Mouse (Mus musculus) urinary bladder, postnatal 25 days (tissue): ENCODE data around the gene Cd2bp2.

Experiments
- DNase-seq: peaks from one replicate; pipeline ENCODE4 v3.0.0; 2022; ENCODE audit warnings: low spot score

The Cd2bp2 gene

GRCm38 (mm10) chr7:127217901-127218642 is 22.2 kb upstream of the Cd2bp2 start:
- no peak for DNase-seq

GRCm38 (mm10) chr7:127217475-127217874 is 21.6 kb upstream of the Cd2bp2 start:
- no peak for DNase-seq

GRCm38 (mm10) chr7:127216307-127216706 is 20.5 kb upstream of the Cd2bp2 start:
- no peak for DNase-seq

- peak; percentile 48 for DNase-seq
Observed at GRCm38 (mm10) chr7:127214981-127215871, 19.4 kb upstream of the Cd2bp2 start.

GRCm38 (mm10) chr7:127214521-127214920 is 18.7 kb upstream of the Cd2bp2 start:
- no peak for DNase-seq

- DNase-seq = no peak
Observed at GRCm38 (mm10) chr7:127213930-127214329, 18.1 kb upstream of the Cd2bp2 start.

- DNase-seq = no peak
Observed at GRCm38 (mm10) chr7:127213485-127213884, 17.6 kb upstream of the Cd2bp2 start.

- DNase-seq = no peak
Observed at GRCm38 (mm10) chr7:127212432-127213250, 16.8 kb upstream of the Cd2bp2 start.

- DNase-seq = no peak
Observed at GRCm38 (mm10) chr7:127211014-127211745, 15.3 kb upstream of the Cd2bp2 start.

- DNase-seq = no peak
Observed at GRCm38 (mm10) chr7:127210266-127210665, 14.4 kb upstream of the Cd2bp2 start.

GRCm38 (mm10) chr7:127209851-127210250 is 14.0 kb upstream of the Cd2bp2 start:
- DNase-seq = no peak

- DNase-seq = peak; percentile 89
Observed at GRCm38 (mm10) chr7:127208553-127209438, 12.9 kb upstream of the Cd2bp2 start, which contains the start of gene Mylpf. Gene Mylpf, plus strand, starts transcription at chr7:127208890.

GRCm38 (mm10) chr7:127208295-127208552 is 12.4 kb upstream of the Cd2bp2 start, which contains the start of gene Tbc1d10b:
Gene Tbc1d10b, minus strand, starts transcription at chr7:127208468.
- DNase-seq = no peak

- DNase-seq = peak; percentile 26
Observed at GRCm38 (mm10) chr7:127207374-127208294, 11.8 kb upstream of the Cd2bp2 start.

GRCm38 (mm10) chr7:127206606-127207005 is 10.8 kb upstream of the Cd2bp2 start:
- DNase-seq = no peak

GRCm38 (mm10) chr7:127196484-127196883 is 634 bp upstream of the Cd2bp2 start:
- no peak for DNase-seq

- DNase-seq = no peak
Observed at GRCm38 (mm10) chr7:127194633-127195029, 1.2 kb downstream of the Cd2bp2 start.

- no peak for DNase-seq
Observed at GRCm38 (mm10) chr7:127194011-127194632, 1.7 kb downstream of the Cd2bp2 start.

GRCm38 (mm10) chr7:127192989-127193388 is 2.9 kb downstream of the Cd2bp2 start:
- no peak for DNase-seq
